29 mouse cellular contexts compared by ENCODE assay signal in the genomic region with DNA sequence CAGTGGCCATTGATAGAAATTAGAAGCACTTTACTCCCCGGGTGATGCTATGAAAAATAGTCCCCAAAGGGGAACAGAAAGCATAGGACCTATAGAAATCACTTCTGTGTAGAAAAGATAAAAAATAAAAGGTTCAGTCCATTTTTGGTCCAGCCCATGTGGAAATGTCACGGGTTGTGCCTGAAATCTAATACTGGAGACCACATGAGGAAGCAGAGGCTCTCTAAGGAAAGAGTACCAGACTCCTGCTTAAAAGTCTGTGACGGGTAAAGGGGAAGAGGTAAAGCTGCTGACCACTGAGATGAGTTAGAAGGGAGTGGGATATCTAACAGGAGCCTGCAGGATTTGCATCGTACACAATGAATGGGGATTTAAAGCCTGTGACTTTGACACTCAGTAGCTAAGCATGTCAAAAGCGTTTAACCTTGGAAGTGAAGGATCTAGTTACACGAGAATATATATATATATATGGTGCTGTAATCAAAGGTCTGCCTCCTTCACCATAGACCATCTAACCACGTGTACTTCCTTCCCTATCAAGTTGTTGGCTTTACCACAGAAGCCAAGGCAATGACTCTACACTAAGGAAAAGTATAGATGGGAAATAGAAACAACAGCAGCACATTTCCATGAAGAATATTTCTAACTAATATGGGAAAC. TPM values are rescaled to one million over a fixed set of nuclear protein-coding genes. Genes with fewer than 3 reads are reported as not detected.
DNase-seq lines count a peak whose midpoint lies in the region; ATAC-seq and TF ChIP-seq lines count a peak whose summit lies in the region.
"Had no signal": no experiment of that assay in that cellular context is flagged by ENCODE, and none has a peak within 500 bp of the region (broad histone marks: within the 10 kb centered on the region; RNA-seq: fewer than 3 reads in every experiment).

No protein-coding gene starts in this region.

- no peak for TF ChIP-seq RAD21 in MEL (IDR thresholded peaks at IDR 0.05; ENCODE audit: low read depth, low read length)

- H3K79me2 ChIP-seq in MEL (ENCODE audit: control insufficient read depth, insufficient read depth, low read length, poor library complexity), result peaks cover 88% of the 10 kb centered on the region

- 0 out of 4 replicates have a peak, but pooled peaks of 1 of the 2 experiments have one; percentile 12 for TF ChIP-seq EP300 in MEL (IDR thresholded peaks at IDR 0.05; ENCODE audit: low read depth in 1 of 2, low read length in 2 of 2)

- H3K4me3 ChIP-seq in MEL (ENCODE audit: control insufficient read depth in 1 of 2, insufficient read depth in 1 of 2, low read depth in 2 of 2, low read length in 2 of 2), result no peak overlapping the region
- H3K4me3 ChIP-seq: embryonic facial prominence, embryonic 13.5 days; erythroblast, embryonic 14.5 days; heart, embryonic 13.5 days; layer of hippocampus, adult 2 months; limb, embryonic 13.5 days; liver, embryonic 13.5 days; midbrain, embryonic 13.5 days had no signal

- H3K9ac ChIP-seq in MEL (ENCODE audit: control insufficient read depth, low read depth, low read length, poor library complexity, severe bottlenecking), result no peak overlapping the region
- H3K9ac ChIP-seq: embryonic facial prominence, embryonic 13.5 days; heart, embryonic 13.5 days; hindbrain, embryonic 14.5 days; limb, embryonic 13.5 days; liver, embryonic 13.5 days; lung, embryonic 14.5 days; midbrain, embryonic 13.5 days had no signal

- TF ChIP-seq POLR2A in MEL (IDR thresholded peaks at IDR 0.05; ENCODE audit: control insufficient read depth in 1 of 2, insufficient read depth in 1 of 2, low read depth in 1 of 2, low read length in 2 of 2, poor library complexity in 1 of 2), result no peak

- H3K4me1 ChIP-seq in MEL (ENCODE audit: control insufficient read depth in 1 of 2, insufficient read depth in 2 of 2, low read length in 2 of 2), result peaks cover 25 to 54% of the 10 kb centered on the region in 2 experiments
- H3K4me1 ChIP-seq: midbrain, embryonic 13.5 days had no signal

- DNase-seq in lung, postnatal 36 days, result peak; percentile 21
- no peak for DNase-seq in lung, adult 18-20 months
- DNase-seq in MEL (ENCODE audit: low read depth, low spot score) (peak; percentile 32), liver (no peak)
- DNase-seq in splenic B cell, adult 2 months (ENCODE audit: low read depth, low spot score), result peak; percentile 56
- DNase-seq: adrenal gland, postnatal 25 days; cerebellum, adult 11-12 months; cerebellum, postnatal 10 days; embryo, embryonic 11 days; heart, adult 18-20 months; heart, postnatal 14 days; kidney, adult 18-20 months; kidney, postnatal 14 days; liver, embryonic 13.5 days; lung, embryonic 14.5 days; right cerebral cortex, postnatal 14 days; thymus, adult 18-20 months; thymus, postnatal 36 days had no signal

- 0 out of 2 replicates have a peak overlapping the region, but pooled peaks have one; percentile 10 for H3K27ac ChIP-seq in MEL (ENCODE audit: control insufficient read depth, low read depth, low read length)
- H3K27ac ChIP-seq: embryonic facial prominence, embryonic 13.5 days; heart, embryonic 13.5 days; hindbrain, embryonic 14.5 days; layer of hippocampus, adult 2 months; limb, embryonic 13.5 days; liver, embryonic 13.5 days; midbrain, embryonic 13.5 days had no signal

- TF ChIP-seq CTCF in MEL (IDR thresholded peaks at IDR 0.05 in 2 of 3, conservative IDR thresholded peaks at IDR 0.05 in 1 of 3; ENCODE audit: control insufficient read depth in 1 of 3, insufficient read depth in 1 of 3, low read depth in 2 of 3, low read length in 3 of 3, poor library complexity in 1 of 3, severe bottlenecking in 1 of 3), result no peak

- no peaks in the 10 kb centered on the region for H3K27me3 ChIP-seq in MEL (ENCODE audit: control insufficient read depth in 1 of 2, insufficient read depth in 2 of 2, low read length in 2 of 2)
- no peaks in the 10 kb centered on the region for H3K27me3 ChIP-seq in splenic B cell, adult 2 months (ENCODE audit: control insufficient read depth, insufficient read depth, low read length, poor library complexity, severe bottlenecking)

- no peaks in the 10 kb centered on the region for H3K9me3 ChIP-seq in MEL (replicated peaks; ENCODE audit: insufficient read depth, low read length)
- H3K9me3 ChIP-seq: liver, embryonic 13.5 days had no signal

- ATAC-seq in hematopoietic stem cell, adult 5-6 weeks (replicated peaks in 1 of 2; ENCODE audit: insufficient read depth in 1 of 2, low FRiP score in 2 of 2, low TSS enrichment in 1 of 2, low read depth in 1 of 2, poor library complexity in 2 of 2, severe bottlenecking in 2 of 2), result peak; percentile 34 to 49; a peak in 3 of 4 replicates
- ATAC-seq in erythroid progenitor cell, adult 5-6 weeks (replicated peaks; ENCODE audit: low FRiP score, poor library complexity, severe bottlenecking), result no peak
- ATAC-seq: forebrain, embryonic 14.5 days; inflammation-experienced regulatory T-cells, adult 6 months; midbrain, embryonic 13.5 days had no signal

- H3K36me3 ChIP-seq in MEL (ENCODE audit: control insufficient read depth in 1 of 2, insufficient read depth in 2 of 2, low read length in 2 of 2), result peaks cover 30 to 67% of the 10 kb centered on the region in 2 experiments
- H3K36me3 ChIP-seq in splenic B cell, adult 2 months (ENCODE audit: control insufficient read depth, insufficient read depth, low read length, poor library complexity, severe bottlenecking), result no peaks in the 10 kb centered on the region
- H3K36me3 ChIP-seq: embryonic facial prominence, embryonic 13.5 days; limb, embryonic 13.5 days; liver, embryonic 13.5 days; midbrain, embryonic 13.5 days had no signal

TF ChIP-seq in MEL, 35 proteins besides CTCF, POLR2A, EP300 and RAD21:
- TF ChIP-seq MAX (IDR thresholded peaks at IDR 0.05; ENCODE audit: low read length) (no peak), MXI1 (IDR thresholded peaks at IDR 0.05; ENCODE audit: low read depth, low read length) (peak; percentile 51; the same call in 1 of the 2 replicates)

RNA-seq across cellular contexts. Expression of gene Tec, which starts 6.4 kb away (rescaled TPM):
- total RNA-seq in MEL (2012; rRNA removed), result 44.8 and 57.4 TPM in 2 replicates
- 10 to 100 TPM in 1 of 2 experiments, not detected in 1; 61.1 TPM for polyA plus RNA-seq in MEL (2012; ENCODE audit: insufficient read depth in 1 of 2, insufficient read length in 2 of 2, low read depth in 1 of 2, low replicate concordance in 2 of 2, missing spikeins in 1 of 2)
- total RNA-seq in hematopoietic stem cell, adult 5-6 weeks (2017), result 38.2 and 47.7 TPM in 2 replicates
- total RNA-seq in erythroid progenitor cell, adult 5-6 weeks (2015; ENCODE audit: low replicate concordance), result 2.5 and 10.8 TPM in 2 replicates
- 2.4 and 5.7 TPM in 2 replicates for total RNA-seq in erythroid progenitor cell, adult 5-6 weeks (2017; ENCODE audit: low replicate concordance)
- polyA plus RNA-seq: erythroblast, embryonic 14.5 days had no signal

RNA-seq across cellular contexts. Expression of gene Slain2, which starts 52.2 kb away (rescaled TPM):
- total RNA-seq in MEL (2012; rRNA removed), result 18.8 and 18.9 TPM in 2 replicates
- 10 to 100 TPM; 29.9 to 42.9 TPM for polyA plus RNA-seq in MEL (2012; ENCODE audit: insufficient read depth in 1 of 2, insufficient read length in 2 of 2, low read depth in 1 of 2, low replicate concordance in 2 of 2, missing spikeins in 1 of 2)
- 40.2 and 51.7 TPM in 2 replicates for total RNA-seq in hematopoietic stem cell, adult 5-6 weeks (2017)
- total RNA-seq in erythroid progenitor cell, adult 5-6 weeks (2015; ENCODE audit: low replicate concordance), result 22.2 and 25.2 TPM in 2 replicates
- total RNA-seq in erythroid progenitor cell, adult 5-6 weeks (2017; ENCODE audit: low replicate concordance), result 3.3 and 11.0 TPM in 2 replicates

Comparison
In these comparisons a context has a peak if more than half of its experiments do, and no peak if none do; other contexts are left out.
1. DNase-seq: peak in lung, postnatal 36 days (single experiment), MEL (single experiment) and splenic B cell, adult 2 months (single experiment); none in lung, adult 18-20 months (0 of 2) and liver (single experiment).